Mouse (Mus musculus) kidney, postnatal 0 days (tissue): ENCODE results near the gene 4931406P16Rik. TPM values are rescaled to one million over a fixed set of nuclear protein-coding genes. Genes with fewer than 3 reads are reported as not detected.
"Not testable (repeated sequence)": the region's sequence is repeated elsewhere in the genome, so short reads cannot be mapped to it uniquely, and the experiment has no call there.

ENCODE experiments used
- ATAC-seq: fragments of 200-750 bp; cut with Nextera tagmentation; replicated peaks from 2 replicates; pipeline ENCODE4 v1.8.0; 2017; ENCODE audit warnings: low read depth, moderate number of reproducible peaks, moderate TSS enrichment, moderate library complexity; ENCODE audit not compliant: low FRiP score
- DNase-seq: peaks from one replicate; pipeline ENCODE4 v3.0.0-alpha.2; 2016; ENCODE audit warnings: low spot score
- H3K27ac ChIP-seq: fragments of 300-500 bp; sonication (generic); 2 replicates; pipeline ENCODE4 v1.5.1; 2014; ENCODE audit warnings: mild to moderate bottlenecking
- H3K27me3 ChIP-seq: fragments of 300-500 bp; sonication (generic); 2 replicates; pipeline ENCODE4 v1.6.1; 2014; ENCODE audit warnings: low read length, mixed read lengths; ENCODE audit not compliant: insufficient read depth
- H3K36me3 ChIP-seq: fragments of 300-500 bp; sonication (generic); 2 replicates; pipeline ENCODE4 v1.6.1; 2014; ENCODE audit warnings: low read length, mixed read lengths; ENCODE audit not compliant: insufficient read depth
- H3K4me1 ChIP-seq: fragments of 300-500 bp; sonication (generic); replicated peaks from 2 replicates; pipeline ENCODE4 v1.6.1; 2014; ENCODE audit warnings: antibody characterized with exemption, low read length, mixed read lengths; ENCODE audit not compliant: insufficient read depth
- H3K4me2 ChIP-seq: fragments of 300-500 bp; sonication (generic); 2 replicates; pipeline ENCODE4 v1.6.1; 2014; ENCODE audit warnings: mild to moderate bottlenecking, low read length, moderate library complexity, mixed read lengths
- H3K4me3 ChIP-seq: fragments of 300-500 bp; sonication (generic); replicated peaks from 2 replicates; pipeline ENCODE4 v1.5.1; 2014; ENCODE audit warnings: low read depth, low read length
- H3K9ac ChIP-seq: fragments of 300-500 bp; sonication (generic); 2 replicates; pipeline ENCODE4 v1.6.1; 2014; ENCODE audit warnings: low read depth, low read length
- H3K9me3 ChIP-seq: fragments of 300-500 bp; sonication (generic); replicated peaks from 2 replicates; pipeline ENCODE4 v1.6.1; 2016; ENCODE audit warnings: low read length, inconsistent platforms, mixed read lengths
- CTCF ChIP-seq: IDR thresholded peaks from 2 replicates; pipeline ENCODE4 v1.5.1; 2016; ENCODE audit warnings: antibody characterized with exemption, low read depth, mild to moderate bottlenecking, moderate library complexity
- WGBS: fragments of 180-500 bp; shearing (Covaris S2); extraction: QIAGEN DNeasy Blood & Tissue Kit; methylation state at CpG from one replicate; pipeline ENCODE4 v1.1.7; 2014; 5-methylcytosine and 5-hydroxymethylcytosine counted together
- polyA plus RNA-seq: library from polyadenylated mRNA; unstranded; fragments of >200 nt; fragmentation: Nextera tagmentation; extraction: Ambion mirVana; gene quantifications from 2 replicates; pipeline ENCODE4 v1.2.1, GENCODE M21; 2015

Gene 4931406P16Rik
- polyA plus RNA-seq, 1 experiment from 2014 or later: 41.2 TPM

DNA sequence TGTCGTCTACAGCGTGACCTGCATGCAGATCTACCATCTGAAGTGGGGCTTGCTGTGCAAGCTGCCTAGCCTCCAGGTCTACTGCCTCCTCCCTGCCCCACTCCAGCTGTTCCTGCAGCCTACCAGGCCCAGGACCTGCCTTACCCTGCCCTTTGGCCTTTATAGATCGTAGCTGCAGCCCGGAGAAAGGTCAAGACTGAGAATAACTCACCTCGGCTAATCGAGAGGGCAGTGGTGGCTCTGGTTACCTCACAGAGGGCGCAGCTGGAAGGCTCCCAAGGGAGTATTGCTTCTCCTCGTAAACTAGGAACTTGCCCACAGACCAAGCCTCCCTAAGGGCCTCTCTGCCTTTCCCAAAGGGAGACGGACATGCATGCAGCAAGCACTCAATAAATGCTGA lies 97.9 kb downstream of the 4931406P16Rik start:
- Histone ChIP-seq H3K4me2 (no peak overlapping the region), H3K36me3 (peaks cover 77% of the 10 kb centered on the region), H3K9me3 (no peaks in the 10 kb centered on the region), H3K4me3 (no peak overlapping the region), H3K27me3 (no peaks in the 10 kb centered on the region), H3K27ac (no peak overlapping the region), H3K4me1 (no peaks in the 10 kb centered on the region), H3K9ac (no peak overlapping the region)
- TF ChIP-seq CTCF: no peak
- DNase-seq: no peak
- 60% methylated on average over 9 of the region's 9 CpGs for WGBS
- ATAC-seq: no peak

DNA sequence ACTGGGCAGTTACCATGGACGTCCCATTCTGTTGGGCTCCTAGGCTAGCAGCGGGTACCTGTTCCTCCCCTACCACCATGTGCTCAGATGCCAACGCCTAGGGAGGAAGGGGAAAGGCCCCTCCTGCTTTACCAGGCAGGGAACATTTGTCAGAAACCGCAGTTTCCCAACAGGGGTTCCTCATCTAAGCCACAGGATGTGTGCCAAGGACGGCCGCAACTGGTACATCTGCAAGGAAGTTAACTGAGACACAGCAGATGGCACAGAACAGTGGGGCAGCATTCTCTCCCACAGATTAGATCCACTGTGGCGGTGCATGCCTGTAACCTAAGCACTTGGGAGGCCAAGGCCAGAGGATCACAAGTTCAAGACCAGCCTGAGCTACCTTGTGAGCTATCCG lies 98.7 kb downstream of the 4931406P16Rik start:
- WGBS: 92% methylated on average over 8 of the region's 8 CpGs

DNA sequence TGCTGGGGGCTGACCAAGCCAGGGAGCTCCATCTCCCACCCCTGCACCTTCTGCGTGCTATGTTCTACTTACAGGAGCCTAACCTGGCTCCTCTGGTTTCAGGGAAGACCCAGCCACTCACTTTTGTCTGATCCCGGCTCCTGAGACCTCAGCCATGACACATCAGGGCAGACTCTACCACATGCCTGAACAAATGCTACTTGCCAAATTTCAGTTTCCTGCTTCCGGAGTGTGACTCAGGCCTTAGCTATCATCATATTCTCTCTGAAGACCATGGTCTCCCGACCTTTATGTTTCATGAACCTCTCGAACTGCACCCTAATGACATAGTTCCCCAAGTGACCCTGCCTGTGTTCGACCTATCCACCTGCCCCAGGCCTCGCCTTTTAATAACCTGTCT lies 100.1 kb downstream of the 4931406P16Rik start:
- DNase-seq (no peak), ATAC-seq (no peak)
- no peaks in the 10 kb centered on the region for H3K9me3 ChIP-seq
- H3K9ac ChIP-seq: no peak overlapping the region
- H3K4me3 ChIP-seq: no peak overlapping the region
- no peak for TF ChIP-seq CTCF
- WGBS: 84% methylated on average over 7 of the region's 7 CpGs
- H3K4me2 ChIP-seq: no peak overlapping the region
- H3K4me1 ChIP-seq: no peaks in the 10 kb centered on the region
- no peak overlapping the region for H3K27ac ChIP-seq
- H3K27me3 ChIP-seq: no peaks in the 10 kb centered on the region
- peaks cover 75% of the 10 kb centered on the region for H3K36me3 ChIP-seq

More for the DNA sequence above, 98.7 kb downstream of the 4931406P16Rik start:
- ATAC-seq (no peak), DNase-seq (no peak)
- H3K4me2 ChIP-seq: no peak overlapping the region
- TF ChIP-seq CTCF: no peak
- no peak overlapping the region for H3K27ac ChIP-seq
- peaks cover 78% of the 10 kb centered on the region for H3K36me3 ChIP-seq
- H3K9me3 ChIP-seq: no peaks in the 10 kb centered on the region
- H3K4me1 ChIP-seq: no peaks in the 10 kb centered on the region
- H3K27me3 ChIP-seq: no peaks in the 10 kb centered on the region
- no peak overlapping the region for H3K9ac ChIP-seq
- H3K4me3 ChIP-seq: no peak overlapping the region

DNA sequence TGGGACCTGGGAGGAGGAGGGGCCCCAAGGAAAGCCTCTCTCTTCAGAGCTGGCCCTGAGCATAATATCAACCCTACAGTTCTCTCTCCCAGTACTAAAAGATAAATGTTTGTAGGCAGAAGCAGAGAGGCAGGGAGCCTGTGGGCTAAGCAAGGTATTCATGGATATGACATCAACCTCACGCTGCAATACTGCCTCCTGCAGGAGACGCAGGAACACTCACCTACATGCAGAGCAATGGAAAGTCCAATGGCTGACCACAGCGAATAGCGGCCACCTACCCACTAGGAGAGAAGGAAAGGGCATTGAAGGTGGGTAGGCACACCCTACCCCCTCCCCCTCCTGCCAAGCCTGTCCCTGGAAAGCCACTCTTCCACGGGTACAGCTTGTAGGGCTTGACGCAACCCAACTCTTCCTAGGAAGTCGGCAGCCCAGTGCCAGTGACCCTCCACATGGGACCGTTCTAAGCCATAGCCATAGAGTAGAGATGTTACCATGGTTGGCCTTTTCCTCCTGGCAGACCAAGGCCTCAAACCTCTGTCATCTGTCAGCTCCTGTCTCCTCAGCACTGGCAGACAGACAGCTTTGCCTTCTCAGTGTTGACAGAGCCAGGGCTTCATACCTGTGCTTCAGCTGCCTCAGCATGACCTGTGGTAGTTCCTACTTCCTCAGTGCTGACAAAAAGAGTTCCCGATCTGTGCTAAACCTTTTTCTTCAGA lies 105.2 kb downstream of the 4931406P16Rik start:
- no peaks in the 10 kb centered on the region for H3K27me3 ChIP-seq
- WGBS: 93% methylated on average over 9 of the region's 9 CpGs
- no peaks in the 10 kb centered on the region for H3K4me1 ChIP-seq
- ATAC-seq: no peak
- TF ChIP-seq CTCF: peak; percentile 43; the same call in 1 of the 2 replicates
- no peak for DNase-seq
- no peak overlapping the region for H3K4me2 ChIP-seq
- no peak overlapping the region for H3K4me3 ChIP-seq
- H3K27ac ChIP-seq: no peak overlapping the region
- no peak overlapping the region for H3K9ac ChIP-seq
- H3K9me3 ChIP-seq: no peaks in the 10 kb centered on the region
- peaks cover 79% of the 10 kb centered on the region for H3K36me3 ChIP-seq

DNA sequence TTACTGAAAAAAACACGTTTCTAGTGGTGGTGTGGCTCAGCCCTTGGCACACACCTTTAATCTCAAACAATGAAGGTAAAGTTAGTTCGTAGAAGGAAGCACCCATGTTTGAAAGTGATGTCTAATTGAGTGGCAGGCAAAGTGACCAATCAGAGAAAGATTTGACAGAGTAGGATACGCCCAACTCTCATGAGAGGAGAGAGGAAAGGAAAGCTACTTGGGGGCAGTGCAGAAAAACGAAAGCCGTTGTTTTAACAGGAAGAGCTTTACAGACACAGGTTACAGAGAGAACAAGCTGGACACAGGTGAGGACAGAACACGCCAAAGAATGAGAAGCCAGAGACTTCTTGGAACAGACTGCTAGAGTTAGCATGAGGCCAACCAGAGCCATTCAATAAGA lies 107.0 kb downstream of the 4931406P16Rik start:
- Histone ChIP-seq H3K9ac (no peak overlapping the region), H3K9me3 (no peaks in the 10 kb centered on the region), H3K4me3 (no peak overlapping the region), H3K4me2 (no peak overlapping the region), H3K36me3 (peaks cover 85% of the 10 kb centered on the region), H3K27me3 (no peaks in the 10 kb centered on the region), H3K27ac (no peak overlapping the region), H3K4me1 (no peaks in the 10 kb centered on the region)
- ATAC-seq: no peak
- 90% methylated on average over 6 of the region's 6 CpGs for WGBS
- DNase-seq: no peak
- TF ChIP-seq CTCF: no peak

DNA sequence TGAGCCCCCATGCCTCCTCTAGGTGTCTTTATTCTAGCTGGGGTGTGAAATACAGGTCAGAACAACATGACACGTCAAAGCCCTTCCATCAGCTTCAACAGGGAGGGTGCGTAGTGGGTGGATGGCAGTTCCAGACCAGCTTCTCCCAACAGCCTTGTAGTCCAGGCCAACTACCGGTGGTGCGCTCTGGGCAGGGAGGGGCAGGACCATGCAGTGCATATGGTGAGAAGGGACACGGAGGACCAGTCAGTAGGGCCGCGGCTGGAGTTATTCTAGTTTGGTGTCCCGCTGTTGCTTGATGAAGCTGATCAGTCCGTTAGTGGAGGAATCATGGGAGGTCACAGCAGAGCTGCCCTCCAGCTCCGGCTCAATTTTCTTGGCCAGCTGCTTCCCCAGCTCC lies 111.2 kb downstream of the 4931406P16Rik start:
- H3K4me1 ChIP-seq, DNase-seq, H3K9me3 ChIP-seq, H3K27ac ChIP-seq, H3K4me2 ChIP-seq, H3K27me3 ChIP-seq, ATAC-seq, H3K4me3 ChIP-seq, H3K9ac ChIP-seq: not testable (repeated sequence)
- H3K36me3 ChIP-seq: peaks cover 65% of the 10 kb centered on the region
- 86% methylated on average over 10 of the region's 10 CpGs for WGBS

DNA sequence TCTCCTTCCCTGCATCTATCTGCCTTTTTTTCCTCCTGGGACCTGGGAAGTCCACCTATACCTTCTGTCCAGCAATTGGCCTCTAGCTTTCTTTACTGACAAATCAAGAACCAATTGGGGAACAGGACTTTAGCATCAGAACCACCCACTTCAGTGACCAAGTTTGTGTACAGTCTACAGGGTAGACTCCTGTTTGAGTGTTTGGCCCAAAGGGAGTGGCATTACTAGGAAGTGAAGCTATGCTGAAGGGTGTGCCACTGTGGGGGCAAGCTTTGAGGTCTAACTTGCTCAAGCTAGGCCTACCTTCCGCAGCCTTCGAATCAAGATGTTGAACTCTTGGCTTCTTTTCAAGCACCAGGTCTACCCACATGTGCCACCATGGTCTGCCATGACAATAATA lies 112.5 kb downstream of the 4931406P16Rik start:
- DNase-seq (no peak), ATAC-seq (no peak)
- Histone ChIP-seq H3K9ac (no peak overlapping the region), H3K4me3 (no peak overlapping the region), H3K36me3 (peaks cover 52% of the 10 kb centered on the region), H3K27ac (no peak overlapping the region), H3K27me3 (no peaks in the 10 kb centered on the region), H3K4me2 (no peak overlapping the region), H3K9me3 (no peaks in the 10 kb centered on the region), H3K4me1 (no peaks in the 10 kb centered on the region)
- WGBS: 93% methylated on average over 2 of the region's 2 CpGs
- TF ChIP-seq CTCF: no peak
